ENCODE assay signal across 25 mouse cellular contexts in the genomic region with DNA sequence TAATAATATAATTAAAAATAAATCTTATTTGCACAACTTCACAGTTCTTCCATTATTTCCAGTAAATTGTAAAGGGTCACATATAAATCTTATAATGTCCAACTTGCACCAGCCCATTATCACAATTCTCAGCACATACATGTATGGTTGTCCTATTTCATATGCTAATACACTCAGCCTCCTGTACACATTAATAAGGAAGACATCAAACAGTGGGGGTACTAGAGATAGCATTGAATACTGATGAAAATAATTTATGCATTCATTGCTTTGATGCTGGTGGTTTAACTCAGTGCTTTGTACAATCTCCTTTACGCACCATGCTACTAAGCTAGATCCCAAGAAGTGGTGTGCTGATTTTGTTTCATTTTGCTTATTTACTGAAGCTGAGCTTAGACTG.
"Had no signal": no experiment of that assay in that cellular context is flagged by ENCODE, and none has a peak within 500 bp of the region (broad histone marks: within the 10 kb centered on the region; RNA-seq: fewer than 3 reads in every experiment).

No protein-coding gene starts in this region.

- H3K4me1 ChIP-seq: heart, embryonic 10.5 days; heart, embryonic 12.5 days; hindbrain, embryonic 10.5 days; hindbrain, embryonic 12.5 days; intestine, embryonic 15.5 days; kidney, embryonic 15.5 days; limb, embryonic 13.5 days had no signal

- H3K4me2 ChIP-seq: heart, embryonic 12.5 days; hindbrain, embryonic 12.5 days; hindbrain, embryonic 14.5 days; intestine, embryonic 15.5 days; kidney, embryonic 15.5 days; limb, embryonic 13.5 days had no signal

- H3K9me3 ChIP-seq: heart, embryonic 10.5 days; heart, embryonic 12.5 days; hindbrain, embryonic 10.5 days; hindbrain, embryonic 12.5 days; intestine, embryonic 15.5 days; kidney, embryonic 15.5 days; limb, embryonic 13.5 days had no signal

- DNase-seq: gastrocnemius, adult 2 months; gastrocnemius, postnatal 10 days; gastrocnemius, postnatal 25 days; heart, adult 18-20 months; heart, postnatal 10 days; heart, postnatal 4 days; kidney, adult 2 months; kidney, adult 9 months; kidney, postnatal 14 days; kidney, postnatal 36 days; layer of hippocampus, adult 9-11 months; layer of hippocampus, postnatal 36 days; left cerebral cortex, postnatal 4 days had no signal

- H3K4me3 ChIP-seq: gastrocnemius, adult 2 months; heart, embryonic 10.5 days; heart, embryonic 12.5 days; hindbrain, embryonic 10.5 days; hindbrain, embryonic 12.5 days; intestine, embryonic 15.5 days; kidney, embryonic 15.5 days; limb, embryonic 13.5 days had no signal

- H3K27ac ChIP-seq: gastrocnemius, adult 2 months; heart, embryonic 10.5 days; hindbrain, embryonic 10.5 days; hindbrain, embryonic 12.5 days; hindbrain, embryonic 14.5 days; intestine, embryonic 15.5 days; kidney, embryonic 15.5 days; kidney, postnatal 0 days; limb, embryonic 13.5 days had no signal

- H3K27me3 ChIP-seq: heart, embryonic 12.5 days; hindbrain, embryonic 12.5 days; intestine, embryonic 15.5 days; kidney, embryonic 15.5 days; limb, embryonic 13.5 days had no signal

- ATAC-seq: hindbrain, embryonic 16.5 days; inflammation-experienced regulatory T-cells, adult 6 months; intestine, embryonic 15.5 days; intestine, postnatal 0 days had no signal

- H3K9ac ChIP-seq: heart, embryonic 12.5 days; hindbrain, embryonic 12.5 days; hindbrain, embryonic 14.5 days; intestine, embryonic 15.5 days; kidney, embryonic 15.5 days; limb, embryonic 13.5 days had no signal

- H3K36me3 ChIP-seq: heart, embryonic 10.5 days; heart, embryonic 12.5 days; hindbrain, embryonic 10.5 days; hindbrain, embryonic 12.5 days; intestine, embryonic 15.5 days; kidney, embryonic 15.5 days; limb, embryonic 13.5 days had no signal
